Mouse (Mus musculus): Measurements from ENCODE around the gene Mob3a. TPM values are rescaled to one million over a fixed set of nuclear protein-coding genes. Genes with fewer than 3 reads are reported as not detected.
"Not testable (repeated sequence)": the region's sequence is repeated elsewhere in the genome, so short reads cannot be mapped to it uniquely, and the experiment has no call there.

The Mob3a gene
- polyA plus RNA-seq, 1 experiment = 19.5 TPM

- Histone ChIP-seq H3K27me3 (replicated peaks; ENCODE audit: control insufficient read depth, insufficient read depth, low read length) (no peaks in the 10 kb centered on the region), H3K4me3 (ENCODE audit: insufficient read depth, low read depth, low read length) (peak overlapping the region; percentile 88), H3K36me3 (ENCODE audit: control insufficient read depth, insufficient read depth, low read length) (no peaks in the 10 kb centered on the region), H3K4me1 (ENCODE audit: control insufficient read depth, insufficient read depth, low read length) (peaks cover 35% of the 10 kb centered on the region), H3K27ac (ENCODE audit: insufficient read depth, low read depth, low read length) (no peak overlapping the region)
- TF ChIP-seq POLR2A (IDR thresholded peaks at IDR 0.05; ENCODE audit: low read depth, low read length) (no peak), CTCF (conservative IDR thresholded peaks at IDR 0.05; ENCODE audit: insufficient read depth, insufficient read length, low read depth, low read length) (no peak)
- DNase-seq = no peak
- 3% methylated on average over 12 of the region's 12 CpGs for WGBS
Measured at GRCm38 (mm10) chr10:80655406-80656129, 46.2 kb downstream of the Mob3a start.

- H3K4me1 ChIP-seq (ENCODE audit: control insufficient read depth, insufficient read depth, low read length) = peaks cover 35% of the 10 kb centered on the region
- no peak overlapping the region for H3K27ac ChIP-seq (ENCODE audit: insufficient read depth, low read depth, low read length)
- no peak for DNase-seq
- no peak for TF ChIP-seq POLR2A (IDR thresholded peaks at IDR 0.05; ENCODE audit: low read depth, low read length)
- no peak for TF ChIP-seq CTCF (conservative IDR thresholded peaks at IDR 0.05; ENCODE audit: insufficient read depth, insufficient read length, low read depth, low read length)
- WGBS = 47% methylated on average over 6 of the region's 6 CpGs
- no peaks in the 10 kb centered on the region for H3K36me3 ChIP-seq (ENCODE audit: control insufficient read depth, insufficient read depth, low read length)
- H3K4me3 ChIP-seq (ENCODE audit: insufficient read depth, low read depth, low read length) = no peak overlapping the region
- no peaks in the 10 kb centered on the region for H3K27me3 ChIP-seq (replicated peaks; ENCODE audit: control insufficient read depth, insufficient read depth, low read length)
Measured at GRCm38 (mm10) chr10:80654866-80655265, 46.9 kb downstream of the Mob3a start.

GRCm38 (mm10) chr10:80653156-80653720 lies 48.5 kb downstream of the Mob3a start:
- TF ChIP-seq POLR2A (IDR thresholded peaks at IDR 0.05; ENCODE audit: low read depth, low read length) (no peak), CTCF (conservative IDR thresholded peaks at IDR 0.05; ENCODE audit: insufficient read depth, insufficient read length, low read depth, low read length) (no peak)
- Histone ChIP-seq H3K4me1 (ENCODE audit: control insufficient read depth, insufficient read depth, low read length) (peaks cover 26% of the 10 kb centered on the region), H3K27ac (ENCODE audit: insufficient read depth, low read depth, low read length) (no peak overlapping the region), H3K27me3 (replicated peaks; ENCODE audit: control insufficient read depth, insufficient read depth, low read length) (no peaks in the 10 kb centered on the region), H3K36me3 (ENCODE audit: control insufficient read depth, insufficient read depth, low read length) (no peaks in the 10 kb centered on the region), H3K4me3 (ENCODE audit: insufficient read depth, low read depth, low read length) (no peak overlapping the region)
- DNase-seq = no peak
- WGBS = 75% methylated on average over 6 of the region's 6 CpGs

- Histone ChIP-seq H3K36me3 (ENCODE audit: control insufficient read depth, insufficient read depth, low read length) (no peaks in the 10 kb centered on the region), H3K27me3 (replicated peaks; ENCODE audit: control insufficient read depth, insufficient read depth, low read length) (no peaks in the 10 kb centered on the region), H3K4me3 (ENCODE audit: insufficient read depth, low read depth, low read length) (no peak overlapping the region), H3K27ac (ENCODE audit: insufficient read depth, low read depth, low read length) (no peak overlapping the region), H3K4me1 (ENCODE audit: control insufficient read depth, insufficient read depth, low read length) (peaks cover 14% of the 10 kb centered on the region)
- WGBS = 86% methylated on average over 10 of the region's 10 CpGs
- TF ChIP-seq POLR2A (IDR thresholded peaks at IDR 0.05; ENCODE audit: low read depth, low read length) = no peak
- TF ChIP-seq CTCF (conservative IDR thresholded peaks at IDR 0.05; ENCODE audit: insufficient read depth, insufficient read length, low read depth, low read length) = no peak
- no peak for DNase-seq
Measured at GRCm38 (mm10) chr10:80650392-80650791, 51.4 kb downstream of the Mob3a start.

- not testable (repeated sequence) for H3K4me1 ChIP-seq (ENCODE audit: control insufficient read depth, insufficient read depth, low read length); H3K4me3 ChIP-seq (ENCODE audit: insufficient read depth, low read depth, low read length); DNase-seq; H3K27ac ChIP-seq (ENCODE audit: insufficient read depth, low read depth, low read length); H3K36me3 ChIP-seq (ENCODE audit: control insufficient read depth, insufficient read depth, low read length); H3K27me3 ChIP-seq (replicated peaks; ENCODE audit: control insufficient read depth, insufficient read depth, low read length)
- 93% methylated on average over 6 of the region's 6 CpGs for WGBS
Measured at GRCm38 (mm10) chr10:80649910-80650309, 51.9 kb downstream of the Mob3a start.

- no peak for DNase-seq
- no peaks in the 10 kb centered on the region for H3K27me3 ChIP-seq (replicated peaks; ENCODE audit: control insufficient read depth, insufficient read depth, low read length)
- WGBS = 85% methylated on average over 10 of the region's 10 CpGs
- H3K27ac ChIP-seq (ENCODE audit: insufficient read depth, low read depth, low read length) = no peak overlapping the region
- H3K4me1 ChIP-seq (ENCODE audit: control insufficient read depth, insufficient read depth, low read length) = no peaks in the 10 kb centered on the region
- no peak overlapping the region for H3K4me3 ChIP-seq (ENCODE audit: insufficient read depth, low read depth, low read length)
- peaks cover 2% of the 10 kb centered on the region for H3K36me3 ChIP-seq (ENCODE audit: control insufficient read depth, insufficient read depth, low read length)
- TF ChIP-seq POLR2A (IDR thresholded peaks at IDR 0.05; ENCODE audit: low read depth, low read length) (no peak), CTCF (conservative IDR thresholded peaks at IDR 0.05; ENCODE audit: insufficient read depth, insufficient read length, low read depth, low read length) (no peak)
Measured at GRCm38 (mm10) chr10:80646936-80647335, 54.8 kb downstream of the Mob3a start.

- no peak overlapping the region for H3K27ac ChIP-seq (ENCODE audit: insufficient read depth, low read depth, low read length)
- TF ChIP-seq CTCF (conservative IDR thresholded peaks at IDR 0.05; ENCODE audit: insufficient read depth, insufficient read length, low read depth, low read length) (no peak), POLR2A (IDR thresholded peaks at IDR 0.05; ENCODE audit: low read depth, low read length) (no peak)
- no peaks in the 10 kb centered on the region for H3K27me3 ChIP-seq (replicated peaks; ENCODE audit: control insufficient read depth, insufficient read depth, low read length)
- peak; percentile 82 for DNase-seq
- H3K4me3 ChIP-seq (ENCODE audit: insufficient read depth, low read depth, low read length) = no peak overlapping the region
- WGBS = 34% methylated on average over 6 of the region's 6 CpGs
- H3K4me1 ChIP-seq (ENCODE audit: control insufficient read depth, insufficient read depth, low read length) = no peaks in the 10 kb centered on the region
- H3K36me3 ChIP-seq (ENCODE audit: control insufficient read depth, insufficient read depth, low read length) = peaks cover 3% of the 10 kb centered on the region
Measured at GRCm38 (mm10) chr10:80635345-80635744, 66.4 kb downstream of the Mob3a start.

Other genes with a start within 250 kb of the Mob3a start
- gene Onecut3, start 207.1 kb downstream of the Mob3a start, polyA plus RNA-seq (2012; rRNA removed) = 0.03 TPM in 1 of 2 replicates, not detected in the other
- gene Atp8b3, start 162.9 kb downstream of the Mob3a start, polyA plus RNA-seq (2012; rRNA removed) = 0.17 and 0.46 TPM in 2 replicates
- gene Rexo1, start 140.4 kb downstream of the Mob3a start, polyA plus RNA-seq (2012; rRNA removed) = 28.7 and 37.9 TPM in 2 replicates
- 8.7 and 10.7 TPM in 2 replicates for gene Klf16, start 124.7 kb downstream of the Mob3a start, polyA plus RNA-seq (2012; rRNA removed)
- 175 and 221 TPM in 2 replicates for gene Abhd17a, start 111.6 kb downstream of the Mob3a start, polyA plus RNA-seq (2012; rRNA removed)
- gene Scamp4, start 99.1 kb downstream of the Mob3a start, polyA plus RNA-seq (2012; rRNA removed) = 96.0 and 98.2 TPM in 2 replicates
- gene Adat3, start 99.1 kb downstream of the Mob3a start, polyA plus RNA-seq (2012; rRNA removed) = 3.4 and 4.4 TPM in 2 replicates
- 0.91 and 1.6 TPM in 2 replicates for gene Gm49322, start 96.0 kb downstream of the Mob3a start, polyA plus RNA-seq (2012; rRNA removed)
- 166 and 193 TPM in 2 replicates for gene Csnk1g2, start 79.1 kb downstream of the Mob3a start, polyA plus RNA-seq (2012; rRNA removed)
- 77.7 and 80.7 TPM in 2 replicates for gene Btbd2, start 44.9 kb downstream of the Mob3a start, polyA plus RNA-seq (2012; rRNA removed)
- 163 and 210 TPM in 2 replicates for gene Mknk2, start 23.9 kb downstream of the Mob3a start, polyA plus RNA-seq (2012; rRNA removed)
- gene Izumo4, start 207 bp upstream of the Mob3a start, polyA plus RNA-seq (2012; rRNA removed) = 36.8 and 39.5 TPM in 2 replicates
- 87.7 and 105 TPM in 2 replicates for gene Ap3d1, start 40.3 kb upstream of the Mob3a start, polyA plus RNA-seq (2012; rRNA removed)
- gene Dot1l, start 53.2 kb upstream of the Mob3a start, polyA plus RNA-seq (2012; rRNA removed) = 18.4 and 19.5 TPM in 2 replicates
- 22.6 and 23.1 TPM in 2 replicates for gene Sf3a2, start 96.2 kb upstream of the Mob3a start, polyA plus RNA-seq (2012; rRNA removed)
- gene Plekhj1, start 96.6 kb upstream of the Mob3a start, polyA plus RNA-seq (2012; rRNA removed) = 36.9 and 39.3 TPM in 2 replicates
- gene Amh, start 103.3 kb upstream of the Mob3a start, polyA plus RNA-seq (2012; rRNA removed) = 0.17 and 0.23 TPM in 2 replicates
- 0.20 and 3.2 TPM in 2 replicates for gene Jsrp1, start 111.5 kb upstream of the Mob3a start, polyA plus RNA-seq (2012; rRNA removed)
- 1,045 and 1,074 TPM in 2 replicates for gene Oaz1, start 124.7 kb upstream of the Mob3a start, polyA plus RNA-seq (2012; rRNA removed)
- 0.03 and 0.09 TPM in 2 replicates for gene Lingo3, start 142.1 kb upstream of the Mob3a start, polyA plus RNA-seq (2012; rRNA removed)
- 79.0 and 98.1 TPM in 2 replicates for gene Lsm7, start 153.2 kb upstream of the Mob3a start, polyA plus RNA-seq (2012; rRNA removed)
- gene Sppl2b, start 153.3 kb upstream of the Mob3a start, polyA plus RNA-seq (2012; rRNA removed) = 58.2 and 88.0 TPM in 2 replicates
- gene Tmprss9, start 169.9 kb upstream of the Mob3a start, polyA plus RNA-seq (2012; rRNA removed) = 0.33 and 0.52 TPM in 2 replicates
- 375 and 474 TPM in 2 replicates for gene Timm13, start 199.0 kb upstream of the Mob3a start, polyA plus RNA-seq (2012; rRNA removed)
- gene Lmnb2, start 216.3 kb upstream of the Mob3a start, polyA plus RNA-seq (2012; rRNA removed) = 8.5 and 10.1 TPM in 2 replicates
- 10.1 and 11.3 TPM in 2 replicates for gene Gadd45b, start 228.1 kb upstream of the Mob3a start, polyA plus RNA-seq (2012; rRNA removed)